Mouse (Mus musculus) brain, adult 2 months (tissue): Measurements from ENCODE around the gene Aldh1l1.
A peak's percentile ranks its signal among the peaks of the same experiment; 100 is the strongest.

Source experiments
- DNase-seq: peaks from one replicate; pipeline ENCODE4 v3.0.0; 2011; ENCODE audit warnings: low read depth, low spot score

Gene Aldh1l1

GRCm38 (mm10) chr6:90546274-90546673 lies 60.0 kb downstream of the Aldh1l1 start:
- no peak for DNase-seq

GRCm38 (mm10) chr6:90547041-90547440 lies 60.8 kb downstream of the Aldh1l1 start:
- DNase-seq = no peak

DNA sequence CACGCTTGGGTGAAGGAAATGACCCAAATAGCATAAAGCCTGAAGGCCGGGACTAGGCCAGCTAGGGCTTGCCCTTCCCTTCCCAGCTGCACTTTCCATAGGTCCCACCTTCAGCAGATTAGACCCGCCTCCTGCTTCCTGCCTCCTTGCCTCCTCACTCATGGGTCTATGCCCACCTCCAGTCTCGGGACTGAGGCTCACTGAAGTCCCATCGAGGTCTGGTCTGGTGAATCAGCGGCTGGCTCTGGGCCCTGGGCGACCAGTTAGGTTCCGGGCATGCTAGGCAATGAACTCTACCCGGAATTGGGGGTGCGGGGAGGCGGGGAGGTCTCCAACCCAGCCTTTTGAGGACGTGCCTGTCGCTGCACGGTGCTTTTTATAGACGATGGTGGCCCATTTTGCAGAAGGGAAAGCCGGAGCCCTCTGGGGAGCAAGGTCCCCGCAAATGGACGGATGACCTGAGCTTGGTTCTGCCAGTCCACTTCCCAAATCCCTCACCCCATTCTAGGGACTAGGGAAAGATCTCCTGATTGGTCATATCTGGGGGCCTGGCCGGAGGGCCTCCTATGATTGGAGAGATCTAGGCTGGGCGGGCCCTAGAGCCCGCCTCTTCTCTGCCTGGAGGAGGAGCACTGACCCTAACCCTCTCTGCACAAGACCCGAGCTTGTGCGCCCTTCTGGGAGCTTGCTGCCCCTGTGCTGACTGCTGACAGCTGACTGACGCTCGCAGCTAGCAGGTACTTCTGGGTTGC lies 64.1 kb downstream of the Aldh1l1 start:
- DNase-seq = peak; percentile 16

DNA sequence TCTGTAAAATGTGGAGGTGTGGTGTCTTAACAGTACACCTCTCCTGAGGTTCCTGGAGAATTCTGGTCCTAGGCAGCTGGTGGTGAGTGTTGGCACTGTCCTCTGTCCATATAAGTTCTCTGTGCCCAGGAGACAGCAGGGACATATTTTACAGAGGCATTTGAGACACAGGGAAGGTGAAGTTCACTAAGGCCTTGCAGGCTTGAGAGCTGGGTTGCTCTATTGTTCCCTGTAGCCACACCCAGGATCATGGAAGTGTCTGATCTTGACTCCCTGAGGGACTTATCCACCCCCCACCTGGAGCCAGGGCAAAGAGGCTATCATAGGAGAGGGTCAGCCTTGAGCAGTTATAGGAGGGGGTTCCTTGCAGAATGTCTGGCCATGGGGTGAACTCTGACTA lies 65.0 kb downstream of the Aldh1l1 start:
- no peak for DNase-seq

GRCm38 (mm10) chr6:90553197-90553596 lies 67.0 kb downstream of the Aldh1l1 start:
- DNase-seq = no peak

DNA sequence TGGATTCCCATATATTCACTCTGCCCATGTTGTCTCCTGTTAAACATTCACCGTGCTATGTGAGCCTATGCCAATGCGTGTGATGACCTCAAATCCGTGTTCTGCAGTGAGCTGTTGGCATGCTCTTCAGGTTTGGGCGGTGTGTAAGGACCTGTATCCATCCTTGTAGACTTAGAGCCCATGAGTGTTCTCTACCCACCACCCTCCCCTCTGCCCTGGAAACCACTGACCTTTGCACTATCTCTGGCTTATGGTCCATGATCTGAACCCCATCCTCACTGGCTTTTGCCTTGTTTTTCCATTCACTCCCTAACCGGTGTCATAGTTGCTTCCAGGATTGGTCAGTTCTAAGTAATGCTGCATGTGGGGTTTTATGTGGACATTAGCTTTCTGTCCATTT lies 67.5 kb downstream of the Aldh1l1 start:
- no peak for DNase-seq

DNA sequence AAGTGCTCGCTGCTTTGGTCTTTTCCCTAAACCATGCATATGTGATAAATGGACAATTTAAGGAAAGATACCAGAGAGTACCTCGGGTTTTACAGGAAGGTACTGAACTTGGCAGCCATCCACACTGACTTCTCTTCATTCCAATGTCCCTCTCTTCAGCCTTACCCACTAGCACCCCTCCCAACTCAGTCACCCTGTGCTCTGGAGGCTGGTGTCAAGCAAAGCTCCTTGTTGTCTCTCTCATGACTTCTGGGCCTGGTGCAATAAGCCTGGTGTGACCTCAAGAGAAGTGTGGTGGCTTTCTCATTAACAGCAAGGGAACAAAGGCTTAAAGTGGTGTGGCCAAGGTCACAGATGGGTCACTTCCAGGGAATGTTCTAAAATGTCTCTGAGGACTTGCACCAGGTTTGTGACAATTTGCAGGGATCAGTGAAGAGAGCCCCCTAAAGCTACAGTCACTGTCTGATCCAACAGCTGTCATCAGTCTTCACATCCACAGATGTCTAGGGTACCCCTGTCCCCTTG lies 70.4 kb downstream of the Aldh1l1 start:
- DNase-seq = no peak

DNA sequence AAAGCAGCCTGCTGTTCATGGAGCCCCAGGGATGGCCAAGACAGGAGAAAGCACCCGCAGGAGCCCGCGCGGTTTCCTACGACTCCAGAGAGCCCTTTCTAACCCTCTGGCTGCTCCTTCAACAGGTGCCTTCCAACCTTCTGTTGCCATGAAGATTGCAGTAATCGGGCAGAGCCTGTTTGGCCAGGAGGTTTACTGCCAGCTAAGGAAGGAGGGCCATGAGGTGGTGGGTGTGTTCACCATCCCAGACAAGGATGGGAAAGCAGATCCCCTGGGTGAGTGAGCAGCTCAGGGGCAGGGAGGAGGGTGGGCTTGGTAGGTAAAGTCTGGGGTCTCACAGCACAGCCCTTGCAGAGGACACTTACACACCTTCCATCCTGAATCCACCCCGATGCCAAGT lies 70.8 kb downstream of the Aldh1l1 start:
- DNase-seq = no peak

DNA sequence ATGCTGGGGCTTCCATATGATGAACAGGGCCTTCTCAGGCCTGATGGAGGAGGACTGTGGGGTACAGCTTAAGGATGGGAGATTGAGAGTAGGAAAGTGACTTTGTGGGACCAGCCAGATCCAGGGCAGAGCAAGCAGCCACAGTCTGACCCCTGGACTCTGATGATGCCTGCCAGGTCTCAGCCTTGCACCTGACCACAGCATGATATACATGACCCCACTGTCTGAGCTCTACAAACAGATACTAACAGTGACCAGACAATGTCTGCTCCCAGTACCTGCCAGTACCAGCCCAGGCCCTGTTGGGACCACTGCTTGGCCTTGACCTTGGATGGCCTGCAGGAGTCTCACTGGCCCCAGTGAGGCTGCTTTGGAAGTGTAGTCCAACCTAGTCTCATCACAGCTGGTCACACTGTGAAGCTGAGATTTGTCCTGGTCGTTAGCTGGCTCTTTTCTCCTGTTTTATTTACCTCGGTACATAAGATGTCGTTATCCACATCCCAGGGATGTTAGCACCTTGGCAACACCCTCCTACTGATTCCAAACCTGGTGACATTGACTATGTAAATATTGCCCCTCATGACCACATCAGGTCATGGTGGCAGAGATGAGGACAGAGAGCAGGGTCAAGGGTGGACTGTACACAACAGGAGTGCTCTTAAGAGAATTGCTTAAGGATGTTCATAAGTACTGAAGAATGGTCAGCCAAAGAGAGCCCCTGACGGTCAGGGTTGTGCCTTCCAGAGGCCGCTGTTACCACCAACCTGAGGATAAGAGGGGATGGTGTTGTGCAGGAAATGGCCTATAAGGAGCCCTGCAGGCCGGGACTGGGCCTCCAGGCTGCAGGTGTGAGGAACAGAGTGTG lies 71.8 kb downstream of the Aldh1l1 start:
- no peak for DNase-seq

- peak; percentile 84 for DNase-seq
These were observed 74.3 kb downstream of the Aldh1l1 start for GRCm38 (mm10) chr6:90560390-90561058.

DNA sequence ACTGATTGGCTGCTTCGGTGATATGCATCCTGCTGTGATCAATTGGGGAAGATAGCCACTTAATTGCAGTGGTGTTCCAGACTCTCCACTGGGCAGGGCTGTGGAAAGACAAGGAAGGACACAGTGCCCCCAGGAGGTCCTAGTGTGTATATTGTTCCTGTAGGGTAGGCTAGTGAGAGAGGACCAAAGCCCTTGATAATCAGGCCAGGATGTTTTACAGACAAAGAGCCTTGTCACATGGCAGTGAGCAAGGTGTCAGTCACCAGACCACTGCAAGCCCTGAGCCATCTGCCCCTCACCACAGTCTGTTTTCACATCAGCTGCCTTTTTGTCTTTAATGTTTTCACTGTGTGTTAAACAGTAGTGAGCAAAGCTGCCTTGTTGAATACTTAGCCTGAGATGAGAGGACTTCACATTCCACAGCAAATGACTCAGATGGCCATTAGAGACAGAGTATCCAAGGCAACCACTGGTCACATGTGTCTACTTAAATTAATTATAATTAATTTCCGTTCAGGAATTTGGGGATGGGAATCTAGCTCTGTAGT lies 75.1 kb downstream of the Aldh1l1 start:
- DNase-seq = peak; percentile 27

GRCm38 (mm10) chr6:90564240-90564639 lies 78.0 kb downstream of the Aldh1l1 start:
- no peak for DNase-seq

GRCm38 (mm10) chr6:90565357-90566215 lies 79.4 kb downstream of the Aldh1l1 start:
- peak; percentile 50 for DNase-seq

DNA sequence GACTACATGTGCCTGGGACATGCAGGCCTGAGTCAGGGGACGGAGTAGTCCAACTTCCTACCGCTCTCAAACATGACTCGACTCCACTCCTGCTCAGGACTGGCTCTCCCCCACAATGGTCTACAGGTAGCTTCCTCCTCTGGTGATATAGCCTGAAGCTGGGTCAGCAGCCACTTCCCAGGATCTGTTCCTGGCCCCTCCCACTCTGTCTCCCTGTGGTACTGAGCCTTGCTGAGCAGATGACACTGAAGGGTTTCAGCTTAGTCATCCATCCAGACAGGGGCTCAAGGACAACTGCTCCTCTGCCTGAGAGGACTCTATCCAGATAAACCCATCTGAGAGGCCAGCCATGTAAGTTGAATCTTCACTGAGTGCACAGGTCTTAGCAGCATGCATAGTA lies 81.3 kb downstream of the Aldh1l1 start:
- no peak for DNase-seq

- DNase-seq = peak; percentile 68
These were observed 81.7 kb downstream of the Aldh1l1 start for GRCm38 (mm10) chr6:90567928-90568327.

DNA sequence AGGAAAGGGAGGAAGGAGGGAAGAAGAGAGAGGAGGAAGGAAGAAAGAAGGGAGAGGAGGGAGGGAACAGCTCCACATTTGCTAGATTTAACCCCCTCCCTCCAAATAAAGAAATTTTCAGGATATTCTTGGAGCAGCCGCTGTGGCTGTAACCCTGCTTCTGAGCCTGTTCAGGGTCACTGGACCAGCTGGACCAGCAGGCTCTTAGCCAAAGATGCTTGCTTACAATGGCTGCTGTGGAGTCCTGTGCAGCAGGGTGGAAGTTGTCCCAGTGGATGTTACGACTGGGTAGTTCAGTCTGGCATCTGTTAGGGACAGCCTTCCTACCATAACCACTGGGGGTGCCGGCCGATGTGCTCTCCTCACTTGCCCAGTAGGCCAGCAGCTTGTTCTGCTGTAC lies 82.5 kb downstream of the Aldh1l1 start:
- peak; percentile 20 for DNase-seq

GRCm38 (mm10) chr6:90569736-90570383 lies 83.6 kb downstream of the Aldh1l1 start:
- no peak for DNase-seq

DNA sequence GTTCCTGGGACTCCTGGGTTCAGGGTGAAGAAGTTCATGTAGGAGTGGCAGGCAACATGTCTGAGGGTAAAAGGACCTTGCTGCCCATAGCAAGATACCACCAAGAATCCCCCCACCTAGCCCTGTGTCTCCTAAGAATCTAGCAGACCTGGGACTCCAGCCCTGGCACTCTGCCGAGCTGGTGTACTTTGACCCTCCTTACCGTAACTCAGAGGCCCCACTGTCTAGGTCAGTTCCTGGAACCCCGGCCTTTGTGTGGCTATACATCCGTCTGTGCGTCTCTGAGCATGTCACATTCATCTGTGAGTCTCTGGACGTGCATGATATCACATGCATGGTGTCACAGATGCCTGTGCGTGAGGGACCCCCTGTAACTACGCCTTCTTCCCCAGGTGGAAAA lies 84.2 kb downstream of the Aldh1l1 start:
- DNase-seq = no peak

GRCm38 (mm10) chr6:90575261-90575715 lies 89.1 kb downstream of the Aldh1l1 start:
- DNase-seq = peak; percentile 86

GRCm38 (mm10) chr6:90578174-90578573 lies 91.9 kb downstream of the Aldh1l1 start:
- no peak for DNase-seq
